Mouse (Mus musculus) cerebellum, adult 8-10 months (tissue): ENCODE measurements at regions not wholly inside any gene's neighbourhood (a gene's known extent, or its start where the extent isn't known, plus 50 kb on each side); places are given as distances from the start of the nearest gene placed in this dataset.

Source experiments
- DNase-seq: peaks from one replicate; pipeline ENCODE4 v3.0.0; 2022

DNA sequence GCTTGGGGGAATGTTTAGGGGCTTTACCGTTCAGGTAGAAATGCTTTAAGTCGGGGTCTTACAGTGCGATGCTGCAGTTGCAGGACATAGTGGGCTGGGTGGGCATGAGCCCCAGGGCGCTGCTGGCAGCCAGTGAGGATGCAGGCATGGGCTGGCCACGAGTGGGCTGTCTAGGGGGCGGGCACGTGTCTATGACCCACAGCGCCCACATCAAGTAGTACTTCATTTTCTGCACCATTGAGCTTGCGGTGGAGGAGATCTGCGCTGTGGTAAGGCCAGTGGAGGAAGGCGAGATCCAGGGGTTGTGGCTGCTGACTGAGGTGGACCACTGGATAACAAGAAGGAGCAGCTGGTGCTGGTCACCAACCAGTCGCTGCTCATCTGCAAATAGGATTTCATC lies 52.4 kb upstream of the Olfr291 start:
- DNase-seq, result no peak

- peak; percentile 7 for DNase-seq
These were observed 58.7 kb upstream of the Olfr291 start for GRCm38 (mm10) chr7:84794655-84795054.

DNA sequence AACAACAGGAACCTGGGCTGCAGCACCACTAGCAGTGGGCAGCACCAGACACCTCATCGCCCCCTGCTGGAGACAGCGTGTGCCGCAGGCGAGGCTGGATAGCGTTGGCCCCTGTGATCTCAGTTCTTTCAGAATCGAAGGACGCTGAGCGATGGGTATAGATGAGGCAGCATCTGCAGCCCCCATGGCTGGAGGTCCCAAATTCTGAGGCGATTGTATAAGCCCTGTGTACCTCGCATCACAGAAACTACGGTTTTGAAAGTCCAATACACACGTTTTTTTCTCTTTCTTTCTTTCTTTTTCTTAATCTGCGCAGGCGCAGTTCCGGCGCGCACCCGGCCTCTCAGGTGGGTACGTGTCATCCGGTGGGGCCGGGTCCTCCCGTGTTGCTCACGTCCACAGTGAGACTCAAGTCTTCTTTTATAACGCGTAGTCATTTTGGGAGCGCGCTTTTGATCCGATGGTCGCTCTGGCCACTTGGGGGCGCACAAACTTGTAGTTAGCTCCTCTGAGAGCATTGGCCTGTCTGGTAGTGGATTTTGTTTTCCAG lies 74.0 kb upstream of the Olfr291 start:
- peak; percentile 83 for DNase-seq

- no peak for DNase-seq
These were observed 75.7 kb upstream of the Olfr291 start for GRCm38 (mm10) chr7:84777696-84778095.

DNA sequence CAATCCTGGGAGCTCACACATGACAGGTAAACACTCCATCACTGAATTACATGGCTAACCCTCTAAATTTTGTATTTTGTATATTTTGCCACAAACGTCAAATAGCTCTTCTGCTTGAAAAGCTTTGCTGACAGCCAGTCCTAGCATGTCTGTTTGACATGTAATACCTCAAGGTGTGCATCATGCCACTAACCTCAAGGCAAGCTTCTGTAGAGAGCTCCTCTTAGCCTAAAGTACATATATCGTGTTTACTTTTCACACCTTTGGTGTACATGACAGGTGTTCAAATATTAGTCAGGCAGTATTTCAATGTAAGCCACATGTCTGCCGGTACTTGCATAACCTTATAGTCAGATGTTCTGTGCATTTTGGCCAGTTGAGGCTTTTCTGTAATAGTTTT lies 66.5 kb upstream of the Zfand6 start:
- no peak for DNase-seq

DNA sequence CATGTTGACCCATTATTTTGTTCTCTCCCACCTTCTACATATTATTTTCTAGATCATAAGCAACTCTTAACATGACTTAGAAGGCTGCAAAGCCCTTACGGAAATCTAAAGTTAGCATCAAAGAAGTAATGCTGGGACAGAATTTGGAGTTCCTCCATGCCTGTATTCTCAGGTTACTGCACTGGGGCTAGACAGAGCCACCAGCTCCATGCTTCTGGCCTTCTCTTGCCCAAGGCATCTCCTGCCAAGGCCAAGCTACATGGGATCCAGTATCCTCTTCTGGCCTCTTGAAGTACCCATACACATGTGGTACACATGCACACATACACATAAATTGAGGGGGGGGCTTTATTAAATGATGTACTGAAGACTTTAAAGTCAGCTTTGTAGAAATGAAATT lies 63.6 kb upstream of the Zfand6 start:
- no peak for DNase-seq

GRCm38 (mm10) chr7:84749434-84750301 lies 59.9 kb upstream of the Zfand6 start:
- DNase-seq, result peak; percentile 67

DNA sequence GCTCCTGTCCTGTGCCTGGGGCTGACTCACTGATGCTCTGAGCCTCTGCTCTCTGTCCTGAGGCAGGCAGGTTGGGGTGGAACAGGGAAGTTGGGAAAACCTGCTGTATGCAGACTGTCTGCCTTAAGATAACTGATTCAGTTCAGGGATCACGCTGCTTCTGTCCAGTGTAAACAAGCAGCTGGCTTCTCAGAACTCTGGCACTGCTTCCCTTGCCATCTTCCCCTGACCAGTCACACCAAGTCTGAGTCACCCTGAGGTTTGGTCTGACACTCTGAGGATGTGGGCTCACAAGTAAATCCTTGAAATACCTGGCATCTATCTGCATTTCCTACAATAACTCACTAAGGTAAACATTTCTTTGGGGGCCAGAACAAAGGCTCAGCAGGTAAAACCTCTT lies 58.1 kb upstream of the Zfand6 start:
- DNase-seq, result no peak

GRCm38 (mm10) chr7:84744321-84745070 lies 54.7 kb upstream of the Zfand6 start:
- no peak for DNase-seq

DNA sequence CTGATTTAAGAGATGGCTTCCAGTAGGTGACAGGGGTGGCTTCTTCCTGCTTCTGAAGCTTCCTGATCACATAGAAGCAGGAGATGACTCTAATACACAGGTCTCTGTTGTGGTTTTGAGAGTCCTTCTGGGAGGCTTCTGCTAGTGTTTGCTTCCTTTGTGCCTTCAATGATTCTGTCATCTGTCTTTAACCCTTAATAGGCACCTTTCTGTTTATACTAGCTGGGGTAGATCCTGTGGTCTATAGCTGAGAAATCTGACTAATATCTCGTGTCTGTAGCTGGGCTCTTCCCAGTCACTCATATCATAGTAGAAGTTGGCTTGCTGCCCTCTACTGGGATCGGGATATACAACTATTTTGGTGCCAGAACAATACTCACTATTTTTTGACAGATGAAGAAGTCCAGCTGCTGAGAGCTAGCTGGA lies 50.2 kb upstream of the Zfand6 start:
- no peak for DNase-seq
